Mouse (Mus musculus): ENCODE measurements around the gene Pth2r. TPM values are rescaled to one million over a fixed set of nuclear protein-coding genes. Genes with fewer than 3 reads are reported as not detected.

Pth2r gene
- total RNA-seq (2021) = under 1 TPM; 0.30 TPM
- long read RNA-seq = 0 reads

- no peak for DNase-seq (ENCODE audit: low spot score in 2 of 2)
These were observed at the start of gene Pth2r for GRCm38 (mm10) chr1:65281756-65282155. TSS of gene Pth2r (plus strand) at chr1:65282056.

- no peak for DNase-seq (ENCODE audit: low spot score in 2 of 2)
These were observed 44.1 kb upstream of the Pth2r start for GRCm38 (mm10) chr1:65237712-65238111.

- no peak for DNase-seq (ENCODE audit: low spot score in 2 of 2)
These were observed 36.2 kb upstream of the Pth2r start for GRCm38 (mm10) chr1:65245637-65246036.

GRCm38 (mm10) chr1:65280461-65280860, 1.4 kb upstream of the Pth2r start:
- peak in 1 of 2 experiments; percentile 20 for DNase-seq (ENCODE audit: low spot score in 2 of 2)

- peak; percentile 44 to 80 for DNase-seq (ENCODE audit: low spot score in 2 of 2)
These were observed 910 bp downstream of the Pth2r start for GRCm38 (mm10) chr1:65282766-65283165.

- DNase-seq (ENCODE audit: low spot score in 2 of 2) = no peak
These were observed 26.6 kb downstream of the Pth2r start for GRCm38 (mm10) chr1:65308476-65308875.

- DNase-seq (ENCODE audit: low spot score in 2 of 2) = no peak
These were observed 29.5 kb downstream of the Pth2r start for GRCm38 (mm10) chr1:65311214-65311933.

GRCm38 (mm10) chr1:65312118-65312517, 30.3 kb downstream of the Pth2r start:
- DNase-seq (ENCODE audit: low spot score in 2 of 2) = peak in 1 of 2 experiments; percentile 69

GRCm38 (mm10) chr1:65312896-65313295, 31.0 kb downstream of the Pth2r start:
- no peak for DNase-seq (ENCODE audit: low spot score in 2 of 2)

GRCm38 (mm10) chr1:65314054-65315021, 32.5 kb downstream of the Pth2r start:
- DNase-seq (ENCODE audit: low spot score in 2 of 2) = no peak

- no peak for DNase-seq (ENCODE audit: low spot score in 2 of 2)
These were observed 33.2 kb downstream of the Pth2r start for GRCm38 (mm10) chr1:65315022-65315407.

GRCm38 (mm10) chr1:65334026-65334425, 52.2 kb downstream of the Pth2r start:
- peak; percentile 13 to 58 for DNase-seq (ENCODE audit: low spot score in 2 of 2)

GRCm38 (mm10) chr1:65337768-65338167, 55.9 kb downstream of the Pth2r start:
- no peak for DNase-seq (ENCODE audit: low spot score in 2 of 2)

- DNase-seq (ENCODE audit: low spot score in 2 of 2) = no peak
These were observed 58.4 kb downstream of the Pth2r start for GRCm38 (mm10) chr1:65340240-65340639.

GRCm38 (mm10) chr1:65352979-65353378, 71.1 kb downstream of the Pth2r start:
- DNase-seq (ENCODE audit: low spot score in 2 of 2) = no peak

- DNase-seq (ENCODE audit: low spot score in 2 of 2) = no peak
These were observed 72.3 kb downstream of the Pth2r start for GRCm38 (mm10) chr1:65354153-65354552.

GRCm38 (mm10) chr1:65388328-65388727, 106.5 kb downstream of the Pth2r start:
- peak in 1 of 2 experiments; percentile 10 for DNase-seq (ENCODE audit: low spot score in 2 of 2)

- DNase-seq (ENCODE audit: low spot score in 2 of 2) = no peak
These were observed 107.8 kb downstream of the Pth2r start for GRCm38 (mm10) chr1:65389621-65390020.

- DNase-seq (ENCODE audit: low spot score in 2 of 2) = no peak
These were observed 125.6 kb downstream of the Pth2r start for GRCm38 (mm10) chr1:65407441-65407840.

- no peak for DNase-seq (ENCODE audit: low spot score in 2 of 2)
These were observed 139.1 kb downstream of the Pth2r start for GRCm38 (mm10) chr1:65420909-65421308.

- no peak for DNase-seq (ENCODE audit: low spot score in 2 of 2)
These were observed 140.7 kb downstream of the Pth2r start for GRCm38 (mm10) chr1:65422501-65423010.

All from layer of hippocampus, adult 18-20 months (tissue).